Mouse (Mus musculus) megakaryocyte, adult 5-6 weeks (primary cell): ENCODE results near the gene Styxl1. TPM values are rescaled to one million over a fixed set of nuclear protein-coding genes. Genes with fewer than 3 reads are reported as not detected.
A peak's percentile ranks its signal among the peaks of the same experiment; 100 is the strongest.

Source experiments
- ATAC-seq: 2 replicates; pipeline ENCODE4 v1.8.0; 2016; ENCODE audit warnings: mild to moderate bottlenecking, inconsistent platforms; ENCODE audit not compliant: poor library complexity, severe bottlenecking
- total RNA-seq, 2 experiments: library from RNA; stranded (forward) in 1 of 2; stranded (reverse) in 1 of 2; fragments of 153-499, 151-499 nt in 1 of 2; fragments of 221-1000, 200-1000 nt in 1 of 2; gene quantifications; 2 replicates each; pipeline versions ENCODE4 v1.2.3 to v1.2.4; 2015 to 2017

Gene Styxl1
- 0.25 TPM in 1 of 2 replicates, not detected in the other for total RNA-seq (2015)
- total RNA-seq (2017), result 0.18 TPM in 1 of 2 replicates, not detected in the other

DNA sequence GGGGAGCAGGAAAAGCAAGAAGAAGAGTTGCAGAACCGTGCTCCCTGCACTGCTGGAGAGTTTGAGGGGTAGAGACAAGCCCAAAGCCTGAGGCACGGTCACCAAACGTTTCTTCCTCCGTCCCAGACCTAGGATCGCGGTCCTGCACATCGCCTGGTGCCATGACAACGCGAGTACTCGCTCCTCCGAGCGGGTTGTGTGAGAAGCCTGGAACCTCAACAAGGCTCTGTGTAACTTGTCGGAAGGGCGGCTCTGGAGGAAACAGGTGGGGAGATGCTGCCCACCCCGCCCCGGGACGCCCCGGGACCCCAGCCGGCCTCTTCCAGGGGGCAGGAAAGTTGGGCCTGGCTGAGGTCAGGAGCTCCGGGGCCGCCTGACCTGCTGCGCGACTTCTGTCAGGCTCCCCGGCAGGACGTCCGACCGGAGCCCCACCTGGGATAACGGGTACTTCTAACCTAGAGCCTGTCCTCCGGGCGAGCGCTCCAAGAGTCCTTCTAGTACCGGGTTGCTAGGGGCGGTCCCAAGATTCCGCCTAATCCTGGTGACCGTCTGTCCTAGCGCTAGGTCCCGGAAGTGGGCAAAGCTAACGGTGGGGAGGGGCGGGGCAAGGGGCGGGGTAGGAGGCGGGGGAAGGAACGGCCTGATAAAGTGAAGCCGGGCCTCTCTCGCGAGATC lies at the start of gene Styxl1:
TSS of gene Styxl1 (minus strand) at position 590 of the 675 bp plus-strand sequence.
- no peak for ATAC-seq

DNA sequence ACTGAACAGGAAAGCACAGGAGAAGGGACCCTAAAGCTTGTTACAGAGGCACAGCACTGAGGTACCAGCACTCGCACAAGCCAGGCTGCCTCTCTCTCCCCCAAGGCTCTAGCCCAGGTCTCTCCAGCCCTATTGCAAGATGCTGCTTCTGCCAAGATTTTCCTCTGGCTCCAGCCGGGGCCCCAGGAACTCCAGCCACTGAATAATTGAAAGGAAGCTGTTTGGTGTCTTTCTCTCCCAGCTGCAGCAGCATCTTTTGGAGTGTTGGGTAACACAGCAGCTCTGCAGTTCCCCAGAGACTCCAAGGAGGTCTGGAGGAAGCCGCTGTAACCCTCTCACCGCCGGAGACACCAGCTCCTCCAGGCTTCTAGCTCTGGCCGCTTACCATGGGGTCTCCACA lies 48.0 kb upstream of the Styxl1 start:
- ATAC-seq, result no peak

DNA sequence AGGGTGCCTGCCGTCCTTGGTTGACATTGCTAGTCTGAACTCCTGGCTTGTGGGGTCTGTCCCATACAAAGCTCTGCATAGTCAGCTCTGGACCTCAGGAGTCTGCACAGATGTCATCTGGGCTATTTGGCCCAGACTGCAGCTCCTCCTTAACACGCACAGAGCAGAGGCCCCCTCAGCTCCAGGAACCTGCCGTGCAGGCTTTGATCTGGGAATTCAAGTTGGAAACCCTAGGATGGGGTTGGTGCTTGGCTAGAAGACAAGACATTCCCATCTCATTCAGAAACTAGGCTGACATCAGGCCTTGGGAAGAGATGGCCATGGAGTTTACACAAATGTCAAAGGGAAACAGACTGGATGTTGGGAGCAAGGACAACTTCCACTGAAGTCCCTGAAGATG lies 46.3 kb upstream of the Styxl1 start:
- no peak for ATAC-seq

DNA sequence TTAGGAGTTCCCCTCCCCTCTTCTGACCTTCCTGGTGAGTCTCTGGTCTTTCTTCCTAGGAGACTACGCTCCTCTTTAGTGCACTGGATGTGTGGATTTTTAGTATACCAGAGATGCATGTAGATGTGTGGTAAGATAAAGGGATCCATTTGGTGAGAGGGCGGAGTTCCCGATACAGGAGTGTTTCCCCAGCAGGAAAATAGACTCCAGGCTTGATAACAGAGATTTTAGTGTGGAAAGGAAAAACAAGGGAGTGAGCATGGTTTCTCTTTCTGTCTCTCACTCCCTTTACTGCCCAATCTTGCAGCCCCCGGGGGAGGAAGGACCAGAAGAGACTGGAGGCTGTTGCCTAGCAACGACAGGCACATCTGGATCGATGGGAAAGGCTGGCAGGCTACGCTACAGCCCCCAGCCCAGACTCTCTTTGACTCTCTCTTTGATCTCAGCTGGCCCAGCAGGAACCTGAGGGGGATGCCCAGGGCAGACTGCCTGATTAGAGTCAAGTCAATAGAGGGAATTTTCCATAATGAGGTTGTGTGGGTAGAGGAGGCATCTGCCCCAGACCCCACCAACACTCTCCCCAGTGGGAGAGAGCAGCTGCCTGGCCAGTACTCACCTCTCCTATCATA lies 44.2 kb upstream of the Styxl1 start:
- no peak for ATAC-seq

DNA sequence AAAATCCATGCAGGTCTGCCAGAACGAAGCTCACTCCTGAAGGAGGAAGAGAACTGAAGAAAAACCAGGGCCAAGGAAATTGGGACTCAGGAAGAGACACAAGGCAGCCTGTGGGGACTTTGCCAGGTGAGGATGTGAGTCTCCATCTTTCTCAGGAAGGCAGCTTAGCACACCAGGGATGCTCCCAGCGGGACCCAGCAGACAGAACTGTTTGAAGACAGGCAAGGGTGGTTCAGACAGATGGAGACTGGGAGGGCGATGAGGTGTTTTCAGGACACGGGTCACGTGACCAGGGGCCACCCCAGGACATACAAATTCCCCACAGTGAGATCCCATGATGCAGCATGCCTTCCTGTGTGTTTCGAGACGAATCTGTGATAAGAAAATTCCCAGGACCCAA lies 40.3 kb upstream of the Styxl1 start:
- no peak for ATAC-seq

DNA sequence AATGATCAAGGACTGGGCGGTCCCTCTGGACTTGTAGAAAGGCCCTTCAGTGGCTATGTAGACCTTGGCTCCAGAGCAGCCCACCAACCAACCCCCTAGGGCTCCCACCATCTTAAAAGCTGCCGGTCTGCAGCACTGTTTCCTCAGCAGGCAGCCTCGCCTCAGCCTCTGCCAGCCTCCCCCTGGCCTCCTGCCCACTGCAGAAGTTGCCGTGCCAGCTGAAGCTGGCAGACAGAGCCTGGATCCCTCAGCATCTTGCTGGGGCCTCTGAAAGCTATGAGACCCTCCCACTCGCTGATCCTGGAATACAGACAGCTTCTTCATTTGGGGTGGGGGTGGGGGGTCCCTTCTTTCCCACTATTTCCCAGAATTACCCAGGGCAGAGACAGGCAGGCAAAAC lies 34.8 kb upstream of the Styxl1 start:
- ATAC-seq, result no peak

DNA sequence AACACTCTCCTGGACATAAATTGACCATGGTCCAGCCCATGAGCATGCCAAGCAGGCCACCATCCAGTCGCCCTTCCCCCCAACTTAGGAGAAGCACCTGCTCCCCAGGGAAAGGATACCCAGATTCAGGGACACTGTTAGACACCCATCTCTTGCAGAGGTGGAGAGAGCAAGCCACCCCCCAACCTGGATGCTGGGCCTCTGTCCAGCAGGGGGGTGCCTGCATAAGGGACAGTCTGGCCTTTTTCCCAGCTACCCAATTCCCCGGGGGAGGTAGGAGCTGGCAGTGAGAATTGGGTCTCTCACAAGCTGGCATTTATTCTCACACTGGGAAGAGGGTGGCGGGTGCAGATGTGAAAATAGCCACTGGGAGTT lies 29.1 kb upstream of the Styxl1 start:
- ATAC-seq, result no peak

DNA sequence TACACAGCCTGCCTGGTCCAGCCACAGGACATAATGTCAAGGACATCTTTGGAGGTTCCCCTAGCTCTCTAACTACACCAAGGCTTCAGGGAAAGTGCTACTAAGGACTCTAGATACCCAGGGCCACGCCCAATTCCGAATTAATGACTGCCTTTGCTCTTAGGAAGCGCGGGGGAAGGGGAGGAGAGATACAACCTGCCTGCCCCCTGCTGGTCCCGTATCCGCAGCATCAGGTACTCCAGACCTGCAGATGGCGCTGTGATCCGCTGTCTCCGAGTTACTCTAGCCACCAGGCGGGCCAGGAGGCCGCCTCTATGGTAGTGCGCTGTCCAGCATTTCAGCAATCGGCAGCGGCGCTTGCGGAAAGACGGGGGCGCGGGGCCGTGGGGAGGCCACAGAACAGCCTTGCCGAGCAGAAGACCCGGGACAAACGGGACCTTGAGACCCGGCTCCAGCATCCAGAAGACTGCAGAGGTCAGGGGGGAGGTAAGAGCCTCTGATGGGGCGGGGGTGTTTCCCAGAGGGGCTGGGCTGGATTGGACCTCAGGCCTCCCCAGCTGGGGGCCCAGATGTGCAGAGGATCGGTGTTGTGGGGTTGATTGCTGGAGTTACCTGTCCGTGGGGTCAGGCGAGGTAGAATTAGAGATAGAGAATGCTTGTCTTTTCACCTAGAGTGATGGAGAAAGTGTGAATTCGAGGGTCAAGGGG lies 28.5 kb upstream of the Styxl1 start, which contains the start of gene Srrm3:
TSS of gene Srrm3 (plus strand) at position 336 of the 708 bp plus-strand sequence.
- ATAC-seq, result peak; percentile 100

DNA sequence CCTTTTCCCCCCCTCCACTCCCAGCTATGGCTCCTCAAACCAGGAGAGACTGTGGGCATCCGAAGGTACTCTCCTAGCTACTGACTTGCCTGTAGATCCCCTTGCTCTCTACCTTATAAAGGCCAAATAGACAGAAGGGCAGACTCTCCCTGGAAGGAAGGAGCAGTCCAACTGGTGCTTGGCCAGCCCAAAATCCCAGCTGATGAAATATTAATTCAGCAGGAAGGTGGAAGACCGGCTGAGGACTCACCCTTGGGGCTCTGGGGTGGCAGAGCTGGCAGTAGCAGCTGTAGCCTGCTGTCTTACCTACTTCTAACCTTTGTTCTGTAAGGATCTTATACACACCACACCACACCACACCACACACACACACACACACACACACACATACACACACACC lies 26.6 kb upstream of the Styxl1 start:
- no peak for ATAC-seq

DNA sequence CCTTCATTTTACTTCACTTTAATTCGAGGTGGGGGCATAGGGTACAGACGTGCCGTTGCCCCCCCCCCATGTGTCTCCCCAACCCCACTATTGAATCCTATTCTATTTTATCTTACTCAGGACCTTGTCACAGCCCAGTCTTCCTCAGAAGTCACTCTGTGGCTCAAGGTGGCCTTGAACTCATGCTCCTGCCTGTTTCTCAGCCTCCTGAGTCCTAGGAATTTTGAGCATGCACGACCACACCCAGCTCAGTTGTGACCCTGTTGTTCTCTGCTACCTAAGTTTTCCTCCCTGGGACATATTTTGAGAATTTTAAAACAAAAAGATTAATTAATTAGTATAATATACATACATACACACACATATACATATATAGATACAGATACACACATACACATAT lies 25.5 kb upstream of the Styxl1 start:
- ATAC-seq, result no peak

DNA sequence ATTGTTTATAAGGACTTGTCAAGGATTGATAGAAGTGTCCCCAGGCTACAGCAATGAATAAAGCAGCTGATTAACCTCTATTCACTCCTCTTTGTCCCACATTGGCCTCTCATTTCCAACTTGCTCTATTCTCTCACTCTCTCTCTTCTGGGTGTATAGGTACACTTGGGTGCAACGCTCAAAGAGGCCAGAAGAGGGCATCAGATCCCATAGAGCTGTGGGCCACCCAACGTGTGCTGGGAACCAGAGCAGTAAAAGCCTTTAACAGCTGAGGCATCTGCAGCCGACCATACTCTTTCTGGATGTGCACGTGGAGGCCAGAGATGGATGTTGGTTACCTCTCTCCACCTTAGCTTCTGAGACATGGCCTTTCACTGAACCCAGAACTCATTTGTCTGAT lies 24.9 kb upstream of the Styxl1 start:
- ATAC-seq, result no peak

DNA sequence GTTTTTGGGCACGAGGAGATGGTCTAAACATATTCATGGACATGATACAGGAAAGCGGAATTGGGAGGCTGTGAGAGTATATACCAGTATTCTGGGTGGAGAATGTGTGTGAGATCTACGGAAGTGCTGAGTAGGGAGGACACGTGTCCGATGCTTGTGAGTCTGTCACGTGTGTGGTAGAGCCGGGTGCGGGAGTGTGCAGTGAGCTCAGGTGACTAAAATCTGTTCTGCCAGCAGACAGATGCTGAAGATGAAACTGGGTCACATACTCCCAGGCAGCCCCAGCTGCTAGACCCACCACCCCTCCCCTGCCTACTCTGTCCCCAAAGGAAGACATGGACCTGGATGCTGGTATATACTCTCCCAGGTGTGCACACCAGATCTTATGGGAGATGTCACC lies 24.5 kb upstream of the Styxl1 start:
- no peak for ATAC-seq

DNA sequence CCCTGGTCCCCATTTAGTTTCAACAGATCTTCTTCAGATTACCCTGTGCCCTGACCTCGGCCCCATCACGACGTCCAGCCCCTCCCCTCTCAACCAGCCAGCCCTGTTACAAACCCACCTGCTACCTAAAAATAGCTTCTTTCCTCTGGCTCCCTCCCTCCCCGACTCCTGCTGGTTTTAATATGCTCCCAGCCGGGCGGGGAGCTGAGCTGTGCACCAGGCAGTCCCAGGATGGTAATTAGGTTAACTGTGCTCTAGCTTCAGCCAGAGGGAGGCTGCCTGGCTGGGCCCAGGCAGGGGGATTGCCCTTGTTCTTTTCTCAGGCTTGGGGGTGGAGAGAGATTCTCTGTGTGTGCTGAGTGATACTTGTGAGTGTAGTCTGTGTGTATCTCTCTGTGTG lies 22.7 kb upstream of the Styxl1 start:
- ATAC-seq, result no peak

DNA sequence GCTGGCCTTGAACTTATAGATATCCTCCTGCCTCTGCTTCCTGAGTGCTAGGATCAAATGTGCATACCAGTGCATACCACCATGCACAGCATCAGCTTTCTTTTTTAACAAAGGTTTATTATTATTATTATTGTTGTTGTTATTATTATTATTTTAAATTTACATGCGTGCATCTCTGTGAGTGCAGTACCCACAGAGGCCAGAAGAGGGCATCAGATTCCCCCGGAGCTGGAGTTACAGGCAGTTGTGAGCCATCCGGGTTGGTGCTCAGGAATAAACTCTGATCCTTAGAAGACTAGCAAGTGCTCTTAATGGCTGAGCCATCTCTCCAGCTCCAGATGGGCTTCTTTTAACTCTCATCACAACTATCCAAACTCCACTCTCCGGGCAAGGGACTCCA lies 21.6 kb upstream of the Styxl1 start:
- no peak for ATAC-seq

DNA sequence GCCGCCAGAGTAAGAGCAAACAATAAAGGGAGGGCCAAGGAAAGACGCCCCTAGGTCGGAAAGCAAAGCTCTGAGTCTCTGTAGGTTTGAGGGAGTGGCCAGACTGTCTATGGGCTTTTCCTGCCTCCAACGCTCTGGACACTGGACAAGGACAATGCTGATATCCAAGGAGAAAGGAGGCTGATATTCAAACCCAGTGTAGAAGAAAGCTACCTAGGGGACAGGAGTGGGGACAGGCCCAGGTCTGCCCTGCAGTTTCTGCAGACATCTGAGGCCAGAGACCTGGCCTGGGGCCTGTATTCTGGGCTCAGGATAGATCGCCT lies 16.6 kb upstream of the Styxl1 start:
- peak; percentile 28; the same call in 1 of the 2 replicates for ATAC-seq

DNA sequence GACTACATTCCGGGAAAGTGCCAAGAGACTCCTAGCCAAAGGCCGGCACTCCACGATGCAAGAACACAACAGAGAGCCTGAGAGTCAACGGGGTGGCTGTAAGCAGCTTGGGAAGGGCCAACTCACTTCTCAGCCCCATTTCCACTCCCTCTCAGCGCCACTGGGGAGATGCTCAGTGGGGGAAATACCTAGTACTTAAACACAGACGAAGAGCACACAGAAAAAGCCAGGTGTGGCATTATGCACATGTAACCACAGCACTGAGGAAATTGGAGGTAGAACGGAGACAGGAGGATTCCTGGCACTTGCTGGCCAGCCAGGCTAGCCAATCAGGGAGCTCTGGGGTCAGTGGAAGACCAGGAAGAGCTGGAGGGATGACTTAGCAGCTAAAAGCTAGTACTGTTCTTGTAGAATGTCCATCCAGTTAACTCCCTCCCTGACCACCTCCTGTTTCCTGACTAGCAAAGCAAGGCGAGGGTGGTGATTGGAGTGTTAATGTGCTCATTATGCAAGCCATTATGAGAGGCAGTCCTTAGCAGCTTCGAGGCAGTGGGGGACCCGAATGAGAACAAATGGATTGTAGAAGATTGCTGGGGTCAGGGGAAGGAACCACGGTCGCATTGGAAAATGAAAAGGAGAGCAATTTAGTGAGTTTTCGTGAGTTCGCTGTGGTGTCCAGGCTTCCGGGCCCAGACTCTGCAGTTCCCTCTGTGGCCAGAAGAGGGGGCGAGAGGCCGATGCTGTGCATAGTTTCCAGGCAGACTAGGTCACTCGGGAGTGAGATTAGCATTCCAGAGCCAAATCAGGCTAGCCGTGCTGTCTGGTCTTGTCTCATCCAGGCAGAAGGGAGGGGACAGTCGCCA lies 16.0 kb upstream of the Styxl1 start:
- peak; percentile 95 for ATAC-seq

DNA sequence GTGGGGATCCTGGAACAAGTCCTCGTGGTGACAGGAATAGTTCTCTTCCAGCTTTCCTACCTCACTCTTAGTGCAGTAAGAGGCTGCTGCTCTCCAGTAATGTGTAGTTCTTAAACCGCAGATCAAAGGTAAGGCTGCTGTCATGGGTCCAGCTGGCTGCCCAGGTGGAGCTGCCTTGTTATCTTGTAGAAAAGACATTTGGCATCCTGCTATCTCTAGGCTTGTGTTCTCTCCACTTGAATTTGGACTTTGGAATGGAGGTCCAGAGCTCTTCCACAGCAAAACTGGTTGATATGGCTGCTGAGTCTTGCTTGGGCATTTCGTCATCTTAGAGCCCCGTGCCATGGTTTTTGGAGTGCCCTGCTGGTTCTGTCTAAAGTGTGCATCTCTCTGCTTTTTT lies 4.7 kb upstream of the Styxl1 start:
- ATAC-seq, result no peak

DNA sequence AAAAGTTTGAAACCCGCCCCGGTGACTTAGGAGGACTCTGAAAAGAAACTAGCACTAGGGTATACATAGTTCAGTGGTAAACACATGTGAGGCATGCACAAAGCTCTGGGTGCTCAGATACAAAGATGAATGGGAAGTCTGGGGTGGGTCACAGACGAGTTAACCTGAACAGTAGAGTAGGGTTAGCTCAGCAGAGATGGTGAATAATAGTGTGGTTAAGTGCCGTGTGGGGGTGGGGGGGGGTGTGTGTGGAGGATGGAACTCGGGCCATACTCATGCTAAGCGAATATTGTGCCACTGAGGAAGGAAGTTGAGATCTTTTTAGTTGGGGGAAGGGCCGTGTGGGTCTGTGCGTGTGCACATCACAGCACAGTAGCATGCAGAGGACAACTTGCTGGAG lies 2.1 kb upstream of the Styxl1 start:
- ATAC-seq, result peak; percentile 36

DNA sequence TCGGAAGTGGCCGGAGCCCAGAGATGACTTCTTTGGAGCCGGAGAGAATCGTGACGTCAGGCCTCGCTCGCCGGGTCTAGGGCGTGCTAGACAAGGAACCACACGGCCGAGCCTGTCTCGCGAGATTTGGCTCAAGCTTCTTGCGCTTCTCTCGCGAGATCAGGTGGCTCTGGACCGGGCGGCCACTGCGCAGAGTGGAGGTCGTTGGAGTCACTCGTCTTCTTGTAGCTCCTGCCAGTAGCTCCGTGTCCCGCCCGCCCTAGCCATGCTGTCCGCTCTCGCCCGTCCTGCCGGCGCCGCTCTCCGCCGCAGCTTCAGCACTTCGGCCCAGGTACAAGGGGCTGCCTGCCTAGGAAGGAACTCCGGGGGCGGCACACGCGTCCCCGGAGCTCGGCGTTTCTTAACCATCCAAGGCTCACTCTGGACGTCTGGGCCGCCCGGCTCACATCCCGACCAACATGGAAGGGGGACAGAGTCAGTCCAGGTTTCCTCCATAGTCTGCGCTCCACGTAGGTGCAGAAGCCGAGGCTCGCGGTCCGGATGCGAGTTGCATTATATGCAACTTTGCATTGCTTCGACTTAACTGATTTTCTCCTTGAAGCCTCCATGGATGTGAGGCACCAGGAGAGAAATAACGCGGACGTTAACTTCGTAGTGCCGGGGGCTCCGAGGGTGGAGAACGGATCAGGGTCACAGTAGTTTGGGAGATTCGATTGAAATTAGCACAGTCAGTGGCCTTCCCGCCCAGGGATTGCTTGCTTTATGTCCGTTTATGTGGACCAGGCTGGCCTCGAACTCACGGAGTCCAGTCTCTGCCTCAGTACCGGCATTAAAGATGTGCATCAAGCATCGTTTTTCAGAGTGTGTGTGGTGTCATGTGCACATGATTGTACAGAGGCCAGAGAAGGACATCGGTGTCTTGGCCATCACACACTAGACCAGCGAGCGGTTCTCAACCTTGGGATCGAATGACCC lies 573 bp upstream of the Styxl1 start, which contains the start of gene Mdh2:
TSS of gene Mdh2 (plus strand) at position 10 of the 975 bp plus-strand sequence.
- peak; percentile 90 for ATAC-seq

DNA sequence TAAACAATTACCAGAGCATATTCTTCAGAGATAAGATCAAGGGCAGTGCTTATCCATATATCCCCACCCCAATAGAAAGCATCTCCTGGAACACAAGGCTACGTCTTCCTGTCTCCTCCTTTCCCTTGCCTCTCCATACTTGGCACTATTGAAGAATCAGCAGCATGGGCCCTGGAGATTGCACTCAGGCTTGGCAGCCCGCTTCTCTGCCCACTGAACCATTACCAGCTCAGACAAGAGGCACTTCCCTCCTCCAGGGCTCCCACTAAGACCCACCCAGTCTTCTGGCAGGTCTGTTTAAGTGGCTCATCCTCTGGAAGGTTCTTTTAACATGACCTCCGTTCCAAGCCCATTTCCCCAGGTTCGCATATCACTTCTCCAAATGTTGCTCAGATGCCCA lies 1.6 kb downstream of the Styxl1 start:
- ATAC-seq, result no peak
